Mouse (Mus musculus) induced T-regulatory cell, adult 2 months (primary cell): ENCODE data around the gene Gm10160.

ENCODE experiments used
- DNase-seq: peaks from one replicate; pipeline ENCODE4 v3.0.0-alpha.2; 2012; ENCODE audit warnings: low read depth

The Gm10160 gene

GRCm38 (mm10) chr7:81827806-81828667 is 27.6 kb downstream of the Gm10160 start:
- DNase-seq, result peak; percentile 77

DNA sequence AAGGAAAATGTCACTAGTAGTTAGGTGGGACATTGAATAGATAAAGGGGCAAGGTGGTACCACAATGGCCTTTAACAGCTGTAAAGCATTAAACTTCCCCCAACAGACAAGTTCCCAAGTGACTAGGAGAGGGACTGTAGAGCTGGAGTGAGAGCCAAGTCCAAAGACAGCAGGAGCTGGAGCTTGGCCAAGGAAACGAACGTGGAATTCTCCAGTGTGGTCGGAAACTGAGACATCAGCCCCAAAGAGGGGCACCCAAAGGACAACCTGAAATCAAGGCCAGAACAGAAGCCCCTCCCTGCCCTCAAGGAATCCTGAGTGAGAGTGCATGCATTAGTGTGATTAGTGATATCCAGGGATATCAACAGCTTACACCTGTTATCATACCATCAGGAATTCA is 30.2 kb downstream of the Gm10160 start:
- DNase-seq, result no peak

DNA sequence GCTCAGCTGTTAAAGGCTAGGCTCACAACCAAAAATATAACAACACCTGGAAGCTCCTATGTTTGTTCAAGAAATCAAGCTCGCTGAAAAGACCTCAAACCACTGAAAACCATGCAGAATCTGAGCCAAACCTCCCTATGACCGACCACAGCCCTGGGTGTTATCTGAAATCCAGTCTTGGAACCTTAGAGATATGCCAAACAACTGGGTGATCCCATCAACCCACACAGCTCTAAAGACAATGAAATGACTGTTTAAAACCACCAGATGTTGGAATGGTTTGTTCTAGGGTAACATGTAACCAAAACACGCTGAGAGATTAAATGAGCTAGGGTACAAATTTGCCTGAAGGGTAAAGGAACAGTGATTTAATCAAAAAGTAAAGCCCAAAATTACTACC is 30.7 kb downstream of the Gm10160 start:
- no peak for DNase-seq

DNA sequence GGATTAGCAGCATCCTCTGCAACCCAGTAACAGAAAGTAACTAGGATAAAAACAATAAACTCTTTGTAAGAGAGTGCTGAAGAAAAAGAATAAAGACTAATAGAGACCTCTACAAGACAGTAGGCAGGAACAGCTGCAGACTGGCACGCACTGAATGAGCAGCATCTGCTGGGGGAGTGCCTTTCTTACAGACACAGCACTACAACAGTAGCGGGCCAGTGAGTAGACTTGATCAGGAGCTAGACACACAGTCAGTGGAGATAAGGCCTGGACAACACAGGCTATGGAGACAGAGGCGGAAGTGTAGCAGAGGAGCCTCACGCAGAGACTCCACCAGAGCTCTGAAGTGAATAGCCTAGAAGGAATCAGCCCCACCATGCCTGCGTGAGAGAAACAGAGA is 49.5 kb downstream of the Gm10160 start:
- DNase-seq, result no peak
